Mouse (Mus musculus) hindlimb bud, embryonic 11.5 days (tissue): ENCODE data around the gene Stim1.

ENCODE experiments used
- DNase-seq: peaks from one replicate; pipeline ENCODE4 v3.0.0-alpha.2; 2012; ENCODE audit warnings: low read depth, low spot score; ENCODE audit errors: extremely low spot score

The Stim1 gene

DNA sequence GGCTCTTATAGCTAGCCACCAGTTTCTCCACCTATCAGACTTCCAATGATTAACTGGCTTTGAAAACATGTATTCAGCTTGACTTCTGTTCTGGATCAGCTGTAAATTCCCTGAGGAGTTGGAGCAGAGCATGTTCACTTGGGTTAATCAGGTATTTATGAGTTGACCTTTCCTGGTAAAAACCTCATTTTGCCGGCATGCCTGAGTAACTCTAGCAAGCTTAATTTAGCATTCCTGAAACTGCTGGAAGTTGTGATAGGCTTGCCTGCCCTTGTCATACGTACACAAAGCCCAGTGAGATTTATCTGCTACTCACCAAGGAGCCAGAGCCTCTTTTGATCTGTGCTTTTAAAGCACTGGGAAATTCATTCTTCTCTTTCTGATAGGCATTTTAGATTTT lies 25.6 kb downstream of the Stim1 start:
- peak; percentile 42 for DNase-seq

- DNase-seq: no peak
These were observed 33.2 kb downstream of the Stim1 start for GRCm38 (mm10) chr7:102300761-102301160.

GRCm38 (mm10) chr7:102302471-102302870 lies 34.9 kb downstream of the Stim1 start:
- DNase-seq: no peak

DNA sequence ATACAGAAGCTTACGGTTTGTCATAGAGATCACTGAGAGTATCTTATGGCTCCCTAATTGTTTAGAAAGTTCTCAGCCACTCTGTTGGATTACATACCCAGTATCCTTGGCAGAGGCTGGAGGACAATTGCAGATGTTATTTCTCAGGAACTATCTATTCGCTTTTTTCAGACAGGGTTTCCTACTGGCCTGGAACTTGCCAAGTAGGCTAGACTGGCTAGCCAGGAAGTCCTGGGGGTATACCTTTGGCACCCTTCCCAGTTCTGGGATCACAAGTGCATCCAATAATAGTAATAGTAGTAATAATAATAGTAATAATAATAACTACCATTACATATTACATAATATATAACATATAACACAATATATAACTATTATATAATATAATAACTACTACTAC lies 38.0 kb downstream of the Stim1 start:
- DNase-seq: no peak

DNA sequence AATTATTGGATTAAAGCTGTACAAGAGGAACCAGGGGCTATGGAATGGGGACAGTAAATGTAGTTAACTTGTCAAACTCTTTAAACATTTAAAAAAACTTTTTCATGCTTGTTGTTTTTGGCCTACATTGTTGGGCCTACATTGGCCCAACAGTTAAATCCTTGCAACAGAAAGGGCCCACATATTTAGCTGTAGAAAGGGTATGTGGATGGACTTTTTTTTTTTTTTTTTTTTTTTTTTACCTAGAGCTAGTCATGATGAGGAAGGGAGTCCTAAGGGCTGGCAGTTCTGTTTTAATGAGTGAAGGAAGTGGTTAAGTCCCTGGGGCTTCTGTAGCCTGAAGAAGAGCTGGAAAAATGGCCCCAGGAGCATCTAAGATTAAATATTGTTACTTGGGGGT lies 42.7 kb downstream of the Stim1 start:
- no peak for DNase-seq

DNA sequence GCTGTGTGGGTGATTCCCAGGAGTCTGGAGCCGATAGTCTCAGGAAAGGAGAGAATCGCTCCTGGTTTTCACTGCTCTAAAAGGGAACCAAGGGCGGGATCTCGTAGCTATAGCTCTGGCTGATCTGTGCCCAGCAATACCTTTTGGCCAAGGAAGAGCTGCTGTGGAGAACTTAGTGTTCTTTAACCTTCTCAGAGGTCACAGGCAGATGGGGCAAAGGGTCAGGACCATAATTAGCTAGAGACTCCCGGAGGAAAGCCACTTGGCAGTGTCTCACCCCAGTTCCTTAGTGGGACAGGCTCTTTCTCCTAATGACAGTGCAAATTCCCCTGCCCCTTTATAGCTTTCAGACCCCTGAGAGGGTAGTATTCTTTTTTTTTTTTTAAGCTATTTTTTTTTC lies 43.2 kb downstream of the Stim1 start:
- no peak for DNase-seq

DNA sequence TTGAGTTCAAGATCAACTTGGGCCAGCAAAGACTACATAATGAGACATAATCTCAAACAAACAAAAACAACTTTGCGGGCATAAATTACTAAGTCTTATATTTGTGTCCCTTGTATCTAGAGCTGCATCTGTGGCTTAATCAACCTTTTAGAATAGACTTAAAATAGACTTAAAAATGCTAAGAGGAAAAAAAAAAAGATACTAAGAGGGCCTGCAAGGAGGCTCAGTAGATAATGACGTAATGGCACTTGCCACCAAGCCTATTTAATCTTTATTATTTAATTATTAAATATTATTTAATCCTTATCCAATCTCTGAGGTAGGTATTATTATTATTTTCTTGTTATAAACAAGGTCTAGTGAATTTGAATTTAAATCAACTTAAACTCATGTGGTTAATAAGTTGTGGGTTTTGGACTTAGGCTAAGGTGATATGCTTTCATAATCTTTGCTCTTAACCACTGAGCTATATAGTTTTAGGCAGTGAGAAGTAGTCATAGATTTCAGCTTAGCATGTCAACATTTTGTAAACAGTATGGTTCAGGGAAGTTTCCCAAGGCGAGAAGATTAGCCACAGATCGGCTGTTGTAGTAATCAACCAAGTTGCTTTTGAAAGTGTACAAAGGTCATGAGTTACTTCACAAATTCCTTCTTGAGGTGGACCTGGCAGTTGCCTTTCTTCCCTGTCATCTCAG lies 45.4 kb downstream of the Stim1 start:
- no peak for DNase-seq

GRCm38 (mm10) chr7:102313535-102313863 lies 45.9 kb downstream of the Stim1 start:
- DNase-seq: no peak

- DNase-seq: no peak
These were observed 46.5 kb downstream of the Stim1 start for GRCm38 (mm10) chr7:102314107-102314506.

DNA sequence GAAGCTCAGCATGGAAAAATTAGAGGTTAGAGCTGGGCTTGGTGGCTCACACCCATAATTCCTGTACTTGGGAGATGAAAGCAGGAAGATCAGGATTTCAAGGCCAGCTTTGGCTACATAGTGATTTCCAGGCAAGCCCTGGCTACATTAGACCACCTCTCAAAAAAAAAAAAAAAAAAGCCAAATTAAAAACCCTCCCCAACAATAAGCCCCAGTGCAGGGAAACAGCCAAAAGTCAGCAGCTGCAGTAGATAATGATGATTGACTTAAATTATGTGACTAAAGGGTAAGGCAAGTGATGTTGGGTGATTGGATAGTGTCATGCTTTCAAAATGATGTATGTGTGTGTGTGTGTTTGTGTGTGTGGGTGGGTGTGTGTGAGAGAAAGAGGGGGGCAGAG lies 47.3 kb downstream of the Stim1 start:
- no peak for DNase-seq

DNA sequence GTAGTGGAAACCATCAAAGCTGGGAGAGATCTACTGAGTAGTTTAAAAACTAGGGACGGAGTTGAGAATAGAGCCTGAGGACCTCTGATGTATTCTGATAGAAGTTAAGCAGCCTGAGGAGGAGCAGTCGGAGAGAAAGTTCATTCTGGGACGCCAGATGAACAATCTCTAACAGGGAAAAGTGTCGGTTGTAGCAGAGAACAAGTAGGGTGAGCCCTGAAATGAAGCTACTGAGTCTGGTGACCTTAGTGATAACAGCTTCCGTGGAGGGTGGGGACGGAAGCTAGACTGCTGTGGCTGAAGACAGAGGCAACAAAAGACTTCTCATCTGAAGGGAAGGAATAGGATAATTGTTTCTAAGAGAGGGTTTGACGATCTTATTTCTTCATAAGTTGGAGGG lies 47.8 kb downstream of the Stim1 start:
- DNase-seq: no peak

GRCm38 (mm10) chr7:102317583-102318168 lies 50.1 kb downstream of the Stim1 start:
- no peak for DNase-seq

- DNase-seq: no peak
These were observed 54.5 kb downstream of the Stim1 start for GRCm38 (mm10) chr7:102322137-102322536.

DNA sequence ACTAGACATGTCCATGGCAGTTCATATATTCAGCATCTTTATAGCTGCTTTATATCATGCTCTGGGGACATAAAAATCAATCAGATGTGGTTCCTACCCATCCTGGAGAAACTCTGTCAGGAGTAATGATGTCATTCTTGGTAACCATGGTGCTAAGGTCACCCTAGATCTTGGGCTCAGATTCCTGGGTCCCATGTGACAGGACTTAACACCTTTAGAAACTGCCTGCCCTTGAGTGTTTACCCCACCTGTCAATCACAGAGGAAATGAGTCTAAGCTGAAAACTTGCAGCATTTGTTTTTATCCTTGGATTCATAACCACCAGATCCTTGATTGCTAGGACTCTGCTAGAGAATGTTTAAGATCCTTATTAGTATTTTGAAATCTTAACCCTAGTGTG lies 58.7 kb downstream of the Stim1 start:
- DNase-seq: no peak

DNA sequence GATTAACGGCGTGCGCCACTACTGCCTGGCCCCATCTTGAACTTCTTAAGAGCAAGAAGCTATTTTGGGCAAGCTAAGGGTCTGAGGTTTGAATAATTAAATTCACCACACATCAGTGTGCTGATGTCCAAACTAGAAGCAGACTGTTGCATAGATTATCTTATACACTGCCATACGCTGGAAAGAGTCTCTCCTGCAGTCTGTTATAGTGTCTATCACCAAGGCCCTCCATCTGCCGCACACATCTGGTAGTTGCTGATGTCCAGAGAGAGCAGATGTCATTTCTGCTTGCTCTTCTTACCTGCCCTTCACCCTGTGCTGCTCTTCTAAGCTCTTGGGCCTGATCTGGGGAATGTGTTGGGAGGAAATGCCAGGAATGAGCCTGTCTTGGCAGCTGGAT lies 62.7 kb downstream of the Stim1 start:
- no peak for DNase-seq

DNA sequence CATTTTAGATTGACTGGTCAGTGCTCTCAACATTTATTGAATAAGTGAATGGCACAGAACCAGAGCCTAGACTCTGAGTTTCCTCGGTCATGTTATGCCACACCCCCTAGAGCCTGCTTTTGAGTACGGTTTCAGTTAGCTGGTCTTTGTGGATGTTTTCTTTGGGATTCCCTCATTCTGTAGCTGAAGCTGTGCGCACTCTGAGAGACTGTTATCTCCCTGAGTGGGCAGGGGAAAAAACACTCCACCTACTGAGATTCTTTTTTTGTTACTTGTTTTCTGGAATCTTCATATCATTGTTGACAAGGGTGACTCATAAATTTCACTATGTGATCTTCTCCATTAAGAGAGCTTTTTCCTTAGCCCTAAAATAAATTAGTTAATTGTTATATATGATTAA lies 63.9 kb downstream of the Stim1 start:
- DNase-seq: no peak

GRCm38 (mm10) chr7:102333741-102334140 lies 66.1 kb downstream of the Stim1 start:
- no peak for DNase-seq

DNA sequence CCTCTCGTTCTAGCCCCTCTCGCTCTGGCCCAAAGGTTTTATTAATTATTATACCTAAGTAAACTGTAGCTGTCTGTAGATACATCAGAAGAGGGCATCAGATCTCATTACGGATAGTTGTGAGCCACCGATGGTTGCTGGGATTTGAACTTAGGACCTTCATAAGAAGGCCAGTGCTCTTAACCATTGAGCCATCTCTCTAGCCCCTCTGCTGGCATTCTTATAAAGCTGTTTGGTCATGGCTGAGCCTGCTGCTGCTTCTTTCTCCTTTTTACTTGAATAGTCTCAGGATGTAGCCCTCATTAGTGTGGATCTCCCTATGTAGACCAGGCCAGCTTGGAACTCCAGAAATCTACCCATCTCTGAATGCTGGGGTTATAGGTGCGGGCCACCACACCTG lies 69.7 kb downstream of the Stim1 start:
- DNase-seq: no peak

GRCm38 (mm10) chr7:102337898-102338297 lies 70.3 kb downstream of the Stim1 start:
- no peak for DNase-seq

GRCm38 (mm10) chr7:102338956-102339355 lies 71.3 kb downstream of the Stim1 start:
- no peak for DNase-seq

DNA sequence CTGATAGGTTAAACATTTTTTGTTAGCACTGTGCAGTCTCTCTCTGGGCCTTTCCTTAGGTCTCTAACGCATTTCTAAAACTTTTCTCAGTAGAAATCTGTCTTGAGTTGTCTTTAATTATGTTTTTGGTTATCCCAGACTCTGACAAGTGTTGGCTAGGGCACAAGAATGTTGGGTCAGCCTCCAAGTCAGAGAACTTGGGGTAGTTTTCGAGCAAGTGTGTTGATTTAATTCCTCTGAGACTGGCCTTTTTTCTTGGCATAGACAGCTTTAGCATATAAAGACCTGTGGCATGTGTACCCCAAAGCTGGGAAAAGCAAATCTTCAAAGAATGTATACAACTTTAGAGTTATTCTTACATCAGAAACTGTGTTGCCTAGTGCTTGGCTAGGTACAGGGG lies 78.3 kb downstream of the Stim1 start:
- DNase-seq: no peak

DNA sequence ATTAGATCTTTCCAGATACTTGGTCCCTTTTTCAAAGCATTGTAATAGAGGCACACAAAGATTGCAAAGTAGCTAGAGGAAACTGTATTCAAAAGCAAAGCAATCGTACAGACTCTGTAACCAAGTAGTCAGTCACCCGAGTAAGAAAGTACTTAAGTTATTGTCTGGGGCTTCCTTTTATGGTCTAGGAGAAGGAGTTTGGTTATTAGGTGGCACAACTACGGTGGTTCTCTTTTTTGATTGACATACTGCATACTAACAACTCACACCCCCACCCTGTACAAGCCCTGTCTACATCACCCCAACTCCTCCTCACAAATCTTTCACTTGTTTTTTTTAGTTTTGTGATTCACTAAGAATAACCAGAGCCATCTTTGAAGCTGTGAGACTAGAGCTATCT lies 79.7 kb downstream of the Stim1 start:
- no peak for DNase-seq

DNA sequence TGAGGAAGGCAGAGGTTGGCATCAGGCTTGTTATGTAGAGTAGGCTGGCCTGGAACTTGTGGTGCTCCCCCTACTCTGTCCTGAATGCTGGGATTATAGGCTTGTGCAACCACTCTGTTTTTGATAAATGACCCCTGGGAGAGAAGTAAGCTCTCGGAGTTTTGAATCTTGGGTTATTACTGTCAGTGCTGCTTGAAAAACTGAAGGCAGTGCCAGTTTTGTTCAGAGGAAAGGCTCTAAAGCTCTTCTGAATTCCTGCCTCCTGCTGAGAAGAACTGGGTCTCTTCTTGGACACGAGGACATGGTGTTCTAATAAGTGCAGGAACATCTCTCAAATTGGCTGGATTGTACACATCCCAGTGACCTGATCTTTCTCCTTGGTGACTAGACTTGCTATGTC lies 81.1 kb downstream of the Stim1 start:
- no peak for DNase-seq
